Mouse (Mus musculus) MEL (cell line): Measurements from ENCODE around the gene Galnt18.

Experiments
- CTCF ChIP-seq, 3 experiments: IDR thresholded peaks in 2 of 3; conservative IDR thresholded peaks in 1 of 3; 2 replicates each; pipeline ENCODE4 v1.5.1; 2011 to 2012; ENCODE audit warnings: low read length in 3 of 3, low read depth in 2 of 3, mild to moderate bottlenecking in 2 of 3, improper control_type of control experiment in 1 of 3, inconsistent platforms in 1 of 3, mixed read lengths in 1 of 3, moderate library complexity in 1 of 3; ENCODE audit not compliant: control insufficient read depth in 1 of 3, insufficient read depth in 1 of 3, poor library complexity in 1 of 3, severe bottlenecking in 1 of 3
- EP300 ChIP-seq, 2 experiments: IDR thresholded peaks; 2 replicates each; pipeline ENCODE4 v1.6.1; 2011; ENCODE audit warnings: improper control_type of control experiment in 2 of 2, low read length in 2 of 2, low read depth in 1 of 2, mild to moderate bottlenecking in 1 of 2
- HCFC1 ChIP-seq: IDR thresholded peaks from 2 replicates; pipeline ENCODE4 v1.6.1; 2012; ENCODE audit warnings: low read depth, mild to moderate bottlenecking, inconsistent platforms, low read length, improper control_type of control experiment, moderate library complexity
- MAX ChIP-seq: IDR thresholded peaks from 2 replicates; pipeline ENCODE4 v1.6.1; 2011; ENCODE audit warnings: low read length, improper control_type of control experiment
- MYB ChIP-seq: IDR thresholded peaks from 2 replicates; pipeline ENCODE4 v1.6.1; 2011; ENCODE audit warnings: mild to moderate bottlenecking, low read depth, low read length, improper control_type of control experiment
- NRF1 ChIP-seq: IDR thresholded peaks from 2 replicates; pipeline ENCODE4 v1.6.1; 2014; ENCODE audit warnings: low read depth, mild to moderate bottlenecking, inconsistent platforms, low read length, improper control_type of control experiment, moderate library complexity; ENCODE audit not compliant: poor library complexity, insufficient read depth, severe bottlenecking
- POLR2A ChIP-seq, 2 experiments: IDR thresholded peaks; 2 replicates each; pipeline ENCODE4 v1.6.1; 2011 to 2012; ENCODE audit warnings: low read length in 2 of 2, mild to moderate bottlenecking in 2 of 2, control low read depth in 1 of 2, improper control_type of control experiment in 1 of 2, low read depth in 1 of 2, moderate library complexity in 1 of 2; ENCODE audit not compliant: control insufficient read depth in 1 of 2, insufficient read depth in 1 of 2, poor library complexity in 1 of 2
- POLR2AphosphoS5 ChIP-seq: IDR thresholded peaks from 2 replicates; pipeline ENCODE4 v1.6.1; 2012; ENCODE audit warnings: low read depth, borderline replicate concordance, mild to moderate bottlenecking, inconsistent platforms, low read length, moderate library complexity, mixed read lengths
- TAL1 ChIP-seq: IDR thresholded peaks from 2 replicates; pipeline ENCODE4 v1.6.1; 2012; ENCODE audit warnings: mild to moderate bottlenecking, inconsistent platforms, low read length, moderate library complexity, mixed read lengths
- UBTF ChIP-seq: IDR thresholded peaks from 2 replicates; pipeline ENCODE4 v1.6.1; 2012; ENCODE audit warnings: low read depth, mild to moderate bottlenecking, inconsistent platforms, low read length, improper control_type of control experiment, moderate library complexity, borderline replicate concordance; ENCODE audit not compliant: insufficient read depth
- ZNF384 ChIP-seq: IDR thresholded peaks from 2 replicates; pipeline ENCODE4 v1.6.1; 2012; ENCODE audit warnings: low read depth, mild to moderate bottlenecking, inconsistent platforms, low read length, improper control_type of control experiment

DNA sequence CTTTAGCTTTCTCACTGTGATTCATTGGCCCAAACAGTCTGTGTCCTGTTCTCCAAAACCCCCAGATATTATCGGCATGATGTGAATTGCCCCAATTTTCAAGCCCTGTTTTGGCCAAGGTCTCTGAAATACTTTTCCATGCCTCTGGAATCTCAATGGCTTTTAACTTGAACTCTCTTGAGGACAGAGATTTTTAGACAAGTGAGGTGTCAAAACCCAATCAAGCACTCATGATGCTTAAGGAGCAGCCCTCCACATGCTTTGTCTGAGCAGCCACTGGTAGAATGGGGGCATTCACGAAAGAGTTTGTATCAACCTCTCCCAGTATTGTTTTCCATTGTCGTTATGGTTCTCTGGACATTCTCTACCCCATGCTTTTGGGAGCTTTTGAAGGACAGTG lies 9.2 kb downstream of the Galnt18 start:
- TF ChIP-seq CTCF (IDR thresholded peaks at IDR 0.05 in 2 of 3, conservative IDR thresholded peaks at IDR 0.05 in 1 of 3; ENCODE audit: control insufficient read depth in 1 of 3, insufficient read depth in 1 of 3, low read depth in 2 of 3, low read length in 3 of 3, poor library complexity in 1 of 3, severe bottlenecking in 1 of 3) (no peak), EP300 (IDR thresholded peaks at IDR 0.05; ENCODE audit: low read depth in 1 of 2, low read length in 2 of 2) (no peak), POLR2A (IDR thresholded peaks at IDR 0.05; ENCODE audit: control insufficient read depth in 1 of 2, insufficient read depth in 1 of 2, low read depth in 1 of 2, low read length in 2 of 2, poor library complexity in 1 of 2) (no peak), MAX (no peak), NRF1 (no peak), MYB (no peak), UBTF (no peak), ZNF384 (no peak), HCFC1 (no peak), TAL1 (no peak), POLR2AphosphoS5 (no peak)
